Mouse (Mus musculus): ENCODE data around the gene St14. TPM values are rescaled to one million over a fixed set of nuclear protein-coding genes. Genes with fewer than 3 reads are reported as not detected.

Gene St14
- total and polyA plus RNA-seq, 3 experiments: 0.08 to 0.19 TPM; not detected in 1

- no peak for TF ChIP-seq NELFE (IDR thresholded peaks at IDR 0.05; ENCODE audit: low read depth, low read length)
- TF ChIP-seq RCOR1 (IDR thresholded peaks at IDR 0.05; ENCODE audit: low read depth, low read length): no peak
- TF ChIP-seq CHD2 (IDR thresholded peaks at IDR 0.05; ENCODE audit: low read length): no peak
Measured at GRCm38 (mm10) chr9:31082054-31082666, 49.5 kb downstream of the St14 start (continued).

GRCm38 (mm10) chr9:31080726-31081125 is 50.9 kb downstream of the St14 start:
- H3K4me3 ChIP-seq (ENCODE audit: control insufficient read depth in 1 of 2, insufficient read depth in 1 of 2, low read depth in 2 of 2, low read length in 2 of 2): no peak overlapping the region
- no peak for DNase-seq (ENCODE audit: low read depth, low spot score)
- H3K9ac ChIP-seq (ENCODE audit: control insufficient read depth, low read depth, low read length, poor library complexity, severe bottlenecking): no peak overlapping the region
- no peaks in the 10 kb centered on the region for H3K9me3 ChIP-seq (replicated peaks; ENCODE audit: insufficient read depth, low read length)
- H3K27me3 ChIP-seq (ENCODE audit: control insufficient read depth in 1 of 2, insufficient read depth in 2 of 2, low read length in 2 of 2): no peaks in the 10 kb centered on the region
- no peaks in the 10 kb centered on the region for H3K79me2 ChIP-seq (ENCODE audit: control insufficient read depth, insufficient read depth, low read length, poor library complexity)
- H3K4me1 ChIP-seq (ENCODE audit: control insufficient read depth in 1 of 2, insufficient read depth in 2 of 2, low read length in 2 of 2): peaks cover 3 to 4% of the 10 kb centered on the region in 2 experiments; a peak in 3 of 4 replicates
- H3K27ac ChIP-seq (ENCODE audit: control insufficient read depth, low read depth, low read length): no peak overlapping the region
- no peak for TF ChIP-seq UBTF (IDR thresholded peaks at IDR 0.05; ENCODE audit: borderline replicate concordance, insufficient read depth, low read depth, low read length)
- TF ChIP-seq CHD2 (IDR thresholded peaks at IDR 0.05; ENCODE audit: low read length): no peak
- peaks cover 0 to 10% of the 10 kb centered on the region in 2 experiments; a peak in 2 of 4 replicates for H3K36me3 ChIP-seq (ENCODE audit: control insufficient read depth in 1 of 2, insufficient read depth in 2 of 2, low read length in 2 of 2)

GRCm38 (mm10) chr9:31074836-31075235 is 56.8 kb downstream of the St14 start:
- TF ChIP-seq TAL1 (IDR thresholded peaks at IDR 0.05; ENCODE audit: low read length) (no peak), ZNF384 (IDR thresholded peaks at IDR 0.05; ENCODE audit: low read depth, low read length) (no peak), EP300 (IDR thresholded peaks at IDR 0.05; ENCODE audit: low read depth in 1 of 2, low read length in 2 of 2) (no peak)
- Histone ChIP-seq H3K4me1 (ENCODE audit: control insufficient read depth in 1 of 2, insufficient read depth in 2 of 2, low read length in 2 of 2) (peaks cover 3 to 4% of the 10 kb centered on the region in 2 experiments; a peak in 3 of 4 replicates), H3K27me3 (ENCODE audit: control insufficient read depth in 1 of 2, insufficient read depth in 2 of 2, low read length in 2 of 2) (no peaks in the 10 kb centered on the region), H3K4me3 (ENCODE audit: control insufficient read depth in 1 of 2, insufficient read depth in 1 of 2, low read depth in 2 of 2, low read length in 2 of 2) (no peak overlapping the region), H3K9ac (ENCODE audit: control insufficient read depth, low read depth, low read length, poor library complexity, severe bottlenecking) (no peak overlapping the region), H3K27ac (ENCODE audit: control insufficient read depth, low read depth, low read length) (no peak overlapping the region), H3K79me2 (ENCODE audit: control insufficient read depth, insufficient read depth, low read length, poor library complexity) (no peaks in the 10 kb centered on the region), H3K9me3 (replicated peaks; ENCODE audit: insufficient read depth, low read length) (no peaks in the 10 kb centered on the region), H3K36me3 (ENCODE audit: control insufficient read depth in 1 of 2, insufficient read depth in 2 of 2, low read length in 2 of 2) (peaks cover 0 to 10% of the 10 kb centered on the region in 2 experiments; a peak in 3 of 4 replicates)
- DNase-seq (ENCODE audit: low read depth, low spot score): no peak

GRCm38 (mm10) chr9:31073797-31074196 is 57.9 kb downstream of the St14 start:
- Histone ChIP-seq H3K36me3 (ENCODE audit: control insufficient read depth in 1 of 2, insufficient read depth in 2 of 2, low read length in 2 of 2) (peaks cover 0 to 10% of the 10 kb centered on the region in 2 experiments; a peak in 3 of 4 replicates), H3K27ac (ENCODE audit: control insufficient read depth, low read depth, low read length) (no peak overlapping the region), H3K4me1 (ENCODE audit: control insufficient read depth in 1 of 2, insufficient read depth in 2 of 2, low read length in 2 of 2) (peaks cover 3 to 4% of the 10 kb centered on the region in 2 experiments; a peak in 3 of 4 replicates), H3K9me3 (replicated peaks; ENCODE audit: insufficient read depth, low read length) (no peaks in the 10 kb centered on the region), H3K27me3 (ENCODE audit: control insufficient read depth in 1 of 2, insufficient read depth in 2 of 2, low read length in 2 of 2) (no peaks in the 10 kb centered on the region), H3K79me2 (ENCODE audit: control insufficient read depth, insufficient read depth, low read length, poor library complexity) (no peaks in the 10 kb centered on the region), H3K4me3 (ENCODE audit: control insufficient read depth in 1 of 2, insufficient read depth in 1 of 2, low read depth in 2 of 2, low read length in 2 of 2) (no peak overlapping the region), H3K9ac (ENCODE audit: control insufficient read depth, low read depth, low read length, poor library complexity, severe bottlenecking) (no peak overlapping the region)
- DNase-seq (ENCODE audit: low read depth, low spot score): no peak
- TF ChIP-seq ETS1 (IDR thresholded peaks at IDR 0.05; ENCODE audit: low read depth, low read length) (no peak), NELFE (IDR thresholded peaks at IDR 0.05; ENCODE audit: low read depth, low read length) (no peak), TBP (IDR thresholded peaks at IDR 0.05; ENCODE audit: low read depth, low read length) (no peak), POLR2AphosphoS5 (IDR thresholded peaks at IDR 0.05; ENCODE audit: borderline replicate concordance, low read depth, low read length) (no peak), ZKSCAN1 (IDR thresholded peaks at IDR 0.05; ENCODE audit: low read depth, low read length) (no peak), TAL1 (IDR thresholded peaks at IDR 0.05; ENCODE audit: low read length) (no peak), NRF1 (IDR thresholded peaks at IDR 0.05; ENCODE audit: insufficient read depth, low read depth, low read length, poor library complexity, severe bottlenecking) (no peak), MEF2A (IDR thresholded peaks at IDR 0.05; ENCODE audit: extremely low read depth, insufficient replicate concordance, low read depth, low read length, poor library complexity, severe bottlenecking) (no peak), KAT2A (conservative IDR thresholded peaks at IDR 0.05; ENCODE audit: low read depth, low read length) (no peak), CTCF (IDR thresholded peaks at IDR 0.05 in 2 of 3, conservative IDR thresholded peaks at IDR 0.05 in 1 of 3; ENCODE audit: control insufficient read depth in 1 of 3, insufficient read depth in 1 of 3, low read depth in 2 of 3, low read length in 3 of 3, poor library complexity in 1 of 3, severe bottlenecking in 1 of 3) (no peak), TCF12 (IDR thresholded peaks at IDR 0.05; ENCODE audit: low read depth, low read length) (no peak), MYB (IDR thresholded peaks at IDR 0.05; ENCODE audit: low read depth, low read length) (no peak), ZNF384 (IDR thresholded peaks at IDR 0.05; ENCODE audit: low read depth, low read length) (no peak), USF2 (IDR thresholded peaks at IDR 0.05; ENCODE audit: borderline replicate concordance in 1 of 2, insufficient read depth in 1 of 2, low read depth in 1 of 2, low read length in 2 of 2) (no peak), CHD1 (IDR thresholded peaks at IDR 0.05; ENCODE audit: low read depth, low read length) (no peak), ELF1 (IDR thresholded peaks at IDR 0.05; ENCODE audit: low read depth, low read length) (no peak), BHLHE40 (IDR thresholded peaks at IDR 0.05; ENCODE audit: borderline replicate concordance, low read depth, low read length) (no peak)

All from MEL (cell line).